Mouse (Mus musculus) frontal cortex, adult (tissue): Measurements from ENCODE around the gene Rassf8.

Experiments used
- ATAC-seq: cut with Nextera tagmentation; 2 replicates; pipeline ENCODE4 v1.9.2; 2017; ENCODE audit warnings: mild to moderate bottlenecking, moderate library complexity, mixed read lengths; ENCODE audit not compliant: low TSS enrichment

Rassf8 gene

GRCm38 (mm10) chr6:145747671-145748640 lies 1.4 kb downstream of the Rassf8 start:
- no peak for ATAC-seq

GRCm38 (mm10) chr6:145750394-145750793 lies 3.8 kb downstream of the Rassf8 start:
- no peak for ATAC-seq

GRCm38 (mm10) chr6:145753296-145753695 lies 6.7 kb downstream of the Rassf8 start:
- no peak for ATAC-seq

- no peak for ATAC-seq
These were observed 7.9 kb downstream of the Rassf8 start for GRCm38 (mm10) chr6:145754416-145754815.

GRCm38 (mm10) chr6:145755942-145756639 lies 9.5 kb downstream of the Rassf8 start:
- ATAC-seq: no peak

- peak; percentile 92 for ATAC-seq
These were observed 10.1 kb downstream of the Rassf8 start for GRCm38 (mm10) chr6:145756640-145757005.

DNA sequence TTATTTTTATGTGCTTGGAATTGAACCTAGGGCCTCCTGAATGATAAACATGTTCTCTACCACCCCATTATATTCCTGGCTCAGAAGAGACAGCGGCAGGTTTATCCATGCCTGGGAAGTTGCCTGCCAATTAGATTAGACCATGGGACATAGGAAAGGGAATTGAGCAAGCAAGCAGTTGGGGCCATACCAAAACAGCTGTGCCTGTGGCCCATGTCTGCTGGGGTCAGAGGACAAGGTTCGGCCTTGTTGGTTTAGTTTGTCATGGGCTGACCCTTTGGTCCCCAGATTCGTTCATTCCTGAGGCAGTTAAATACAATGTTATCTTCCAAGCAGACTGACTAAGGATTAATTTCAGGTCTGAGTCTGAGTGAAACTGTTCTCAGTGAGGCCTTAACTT lies 10.8 kb downstream of the Rassf8 start:
- no peak for ATAC-seq

GRCm38 (mm10) chr6:145758685-145759084 lies 12.1 kb downstream of the Rassf8 start:
- ATAC-seq: no peak

GRCm38 (mm10) chr6:145759432-145759831 lies 12.9 kb downstream of the Rassf8 start:
- no peak for ATAC-seq

DNA sequence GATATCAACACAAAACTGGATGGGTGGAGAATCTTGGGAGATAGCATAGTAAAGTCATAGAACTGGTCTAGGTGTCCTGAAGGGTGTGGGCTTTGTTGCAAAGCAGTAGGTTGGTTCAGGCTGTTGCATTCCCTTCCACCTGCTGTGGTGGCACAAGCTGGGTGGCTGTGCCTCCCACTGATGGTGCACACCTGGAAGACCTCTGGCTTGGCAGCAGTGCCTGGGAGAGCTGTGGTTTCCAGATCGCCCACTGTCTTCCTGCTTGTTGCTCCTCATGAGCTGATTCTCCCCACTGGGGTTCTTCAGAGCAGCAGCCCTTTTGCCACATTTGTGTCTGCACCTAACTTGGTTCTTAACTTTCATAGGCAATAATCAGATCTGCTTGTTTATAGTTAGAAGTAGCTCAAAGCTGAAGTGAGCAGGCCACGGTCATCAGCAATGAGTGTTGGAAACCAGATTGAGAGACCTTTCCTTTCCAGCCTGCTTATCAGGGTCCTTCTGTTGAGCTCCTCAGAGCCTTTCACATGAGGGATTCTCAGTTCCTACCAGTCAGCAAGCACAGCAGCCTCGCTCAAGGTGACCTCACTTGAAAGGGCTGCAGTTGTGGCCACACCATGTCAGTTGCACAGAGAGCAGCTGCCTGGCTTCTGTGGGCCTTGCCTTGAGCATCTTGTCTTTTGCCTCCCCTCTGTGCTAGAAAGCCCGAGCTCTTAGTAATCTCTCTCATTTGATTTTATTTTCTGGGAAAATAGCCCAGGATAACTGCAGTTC lies 13.9 kb downstream of the Rassf8 start:
- no peak for ATAC-seq

DNA sequence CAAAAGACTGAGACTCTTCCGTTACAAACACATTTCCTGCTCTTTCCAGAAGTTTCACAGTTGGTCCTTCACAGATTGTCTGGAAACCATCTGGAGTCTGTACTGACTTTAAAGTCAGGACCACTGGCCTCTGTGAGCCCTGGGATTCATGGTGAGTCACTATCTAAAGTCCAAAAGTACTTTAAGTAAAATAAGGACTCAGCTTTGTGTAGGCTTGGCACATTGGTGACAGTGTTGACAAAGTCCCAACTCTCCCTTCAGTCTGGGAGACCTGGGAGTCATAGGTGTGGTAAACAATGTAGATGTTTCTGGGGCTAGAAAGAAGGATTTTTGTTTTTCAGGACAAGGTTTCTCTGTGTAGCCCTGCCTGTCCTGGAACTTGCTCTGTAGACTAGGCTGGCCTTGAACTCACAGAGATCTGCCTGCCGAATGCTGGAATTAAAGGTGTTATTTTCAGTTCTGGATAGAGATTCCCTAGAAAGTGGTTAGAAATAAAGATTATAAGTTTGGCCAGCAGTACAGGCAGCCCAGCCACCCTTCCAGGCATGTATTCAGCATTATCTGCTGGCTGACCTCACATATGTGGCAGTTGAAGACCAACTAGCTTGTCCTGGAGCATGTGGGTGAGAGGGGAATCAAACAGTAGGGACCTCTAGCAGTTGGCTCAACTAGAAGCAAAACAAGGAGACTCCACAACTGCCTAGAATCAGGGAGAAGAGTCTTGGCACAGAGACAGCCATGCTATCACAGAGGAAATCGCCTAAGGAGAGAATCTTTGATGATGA lies 14.8 kb downstream of the Rassf8 start:
- ATAC-seq: no peak

- no peak for ATAC-seq
These were observed 15.5 kb downstream of the Rassf8 start for GRCm38 (mm10) chr6:145762016-145762415.

DNA sequence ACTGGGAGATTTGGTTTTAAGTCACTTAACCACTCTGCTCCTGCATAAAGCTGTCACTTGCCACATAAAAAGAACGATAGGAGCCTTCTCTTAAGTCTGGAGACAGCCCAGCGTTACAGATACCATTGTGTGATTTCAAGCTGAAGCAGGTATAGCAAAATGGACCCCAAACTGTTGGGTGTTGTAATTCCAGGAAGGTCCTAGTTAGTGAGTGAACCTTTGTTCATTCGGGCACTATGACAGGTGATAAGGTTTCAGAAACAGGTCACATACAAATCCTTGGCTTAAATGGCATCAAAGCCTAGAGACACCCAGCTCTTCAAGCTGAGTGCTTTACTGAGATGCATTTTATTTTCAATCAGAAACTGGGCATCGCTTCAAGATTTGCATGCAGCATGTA lies 16.5 kb downstream of the Rassf8 start:
- no peak for ATAC-seq

- ATAC-seq: no peak
These were observed 18.5 kb downstream of the Rassf8 start for GRCm38 (mm10) chr6:145765011-145765410.

GRCm38 (mm10) chr6:145766971-145767370 lies 20.4 kb downstream of the Rassf8 start:
- ATAC-seq: no peak

GRCm38 (mm10) chr6:145767637-145768036 lies 21.1 kb downstream of the Rassf8 start:
- peak; percentile 64; the same call in 1 of the 2 replicates for ATAC-seq

- 0 out of 2 replicates have a peak, but pooled peaks have one; percentile 39 for ATAC-seq
These were observed 22.2 kb downstream of the Rassf8 start for GRCm38 (mm10) chr6:145768671-145769292.

GRCm38 (mm10) chr6:145769855-145770254 lies 23.3 kb downstream of the Rassf8 start:
- no peak for ATAC-seq

DNA sequence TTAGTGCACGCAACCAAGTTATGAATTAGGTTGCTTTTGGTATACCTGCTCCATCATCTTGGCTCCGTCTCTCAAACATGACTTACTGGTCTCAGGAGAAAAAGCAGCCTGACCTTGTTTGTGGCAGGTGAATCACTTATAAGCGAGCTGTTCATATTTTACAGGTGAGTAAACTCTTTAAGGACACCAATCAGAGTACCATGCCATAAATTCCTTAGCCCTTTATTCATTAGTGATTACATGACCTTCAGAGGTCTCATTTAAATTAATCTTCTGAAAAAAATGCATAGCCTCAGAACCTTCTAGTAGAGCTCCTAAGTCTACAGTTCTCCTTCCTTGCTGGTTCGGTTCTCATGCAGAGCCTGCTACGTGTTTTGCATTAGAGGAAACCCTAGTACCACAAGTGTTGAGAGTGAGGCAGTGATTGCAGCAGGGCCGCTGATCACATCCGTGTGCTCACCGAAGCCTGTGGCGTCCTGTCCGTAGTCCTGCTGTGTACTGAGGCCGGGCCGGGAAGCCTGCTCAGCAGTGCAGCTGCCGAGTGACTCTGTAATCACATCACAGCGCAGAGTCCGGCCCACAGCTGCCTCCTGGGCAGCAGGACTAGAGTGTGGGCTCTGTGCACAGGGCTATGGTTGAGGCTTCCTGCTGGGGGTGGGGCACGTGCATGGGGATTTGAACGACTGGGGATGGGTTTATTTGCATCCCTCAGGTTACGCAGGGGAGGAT lies 23.9 kb downstream of the Rassf8 start:
- no peak for ATAC-seq

DNA sequence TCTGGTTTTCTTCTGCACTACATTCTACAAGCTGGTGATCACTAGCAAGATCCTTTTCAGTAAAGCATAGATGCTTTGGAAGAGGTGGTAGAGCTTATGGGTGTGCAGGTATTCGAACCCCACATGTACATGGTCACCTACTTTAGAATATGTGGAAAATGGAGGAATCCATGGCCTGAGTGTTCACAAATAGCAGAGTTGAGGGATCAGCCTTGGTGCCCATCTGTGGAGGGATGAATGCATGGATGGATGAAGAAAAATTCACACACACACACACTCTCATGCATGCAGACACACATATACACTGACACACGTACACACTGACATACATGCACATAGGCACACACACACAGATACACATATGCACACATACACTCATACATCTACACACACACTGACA lies 27.9 kb downstream of the Rassf8 start:
- no peak for ATAC-seq
